Mouse (Mus musculus): ENCODE data around the gene Nf2.

DNA sequence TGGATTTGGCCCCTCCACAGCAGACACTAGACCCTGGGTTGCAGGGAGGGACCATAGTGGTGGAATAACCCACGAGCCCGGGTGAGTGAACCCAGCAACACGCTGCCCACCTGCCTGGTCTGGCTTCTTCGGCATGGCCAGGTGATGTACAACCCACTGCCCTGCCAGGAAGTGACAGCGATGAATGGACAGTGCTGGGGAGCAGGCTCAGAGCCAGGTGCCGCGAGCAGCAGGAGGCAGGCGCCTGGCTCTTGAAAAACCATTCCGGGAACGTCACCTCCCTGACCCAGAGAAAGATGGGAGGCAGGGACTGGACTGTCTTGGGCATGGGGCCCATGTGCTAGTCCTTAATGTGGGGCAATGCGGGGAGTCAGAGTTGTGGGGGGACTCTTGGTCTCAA, 94.5 kb downstream of the Nf2 start:
- TF ChIP-seq CTCF (IDR thresholded peaks at IDR 0.05; ENCODE audit: extremely low read depth, insufficient read length, insufficient replicate concordance, low read depth, low read length) (no peak), POLR2A (IDR thresholded peaks at IDR 0.05; ENCODE audit: low read depth, low read length) (no peak)
